Mouse (Mus musculus): ENCODE measurements around the gene Lrp8. TPM values are rescaled to one million over a fixed set of nuclear protein-coding genes. Genes with fewer than 3 reads are reported as not detected.
A peak's percentile ranks its signal among the peaks of the same experiment; 100 is the strongest.

Gene Lrp8
- 45.6 and 64.7 TPM in 2 replicates for polyA plus RNA-seq (2012; rRNA removed)

GRCm38 (mm10) chr4:107802185-107802449, at the start of gene Lrp8:
Lrp8 (plus strand) TSS chr4:107802261.
- Histone ChIP-seq H3K27me3 (ENCODE audit: control insufficient read depth, insufficient read depth, low read length) (no peaks in the 10 kb centered on the region), H3K4me3 (ENCODE audit: control insufficient read depth, insufficient read depth, low read length) (peak within 1 kb of the TSS; percentile 79), H3K27ac (ENCODE audit: control insufficient read depth, insufficient read depth, low read length) (peak within 1 kb of the TSS; percentile 28; the same call in 1 of the 2 replicates), H3K4me1 (replicated peaks; ENCODE audit: control insufficient read depth, insufficient read depth, low read length) (peaks cover 25% of the 10 kb centered on the region), H3K36me3 (ENCODE audit: control insufficient read depth, insufficient read depth, low read length) (no peaks in the 10 kb centered on the region)
- DNase-seq: no peak
- WGBS: 9% methylated on average over 42 of the region's 44 CpGs
- TF ChIP-seq POLR2A (IDR thresholded peaks at IDR 0.05; ENCODE audit: control insufficient read depth, extremely low read depth, insufficient read depth, low read length, poor library complexity) (peak; percentile 34; the same call in 1 of the 2 replicates), CTCF (IDR thresholded peaks at IDR 0.05; ENCODE audit: borderline replicate concordance, control insufficient read depth, extremely low read depth, insufficient read depth, low read length, poor library complexity) (0 out of 2 replicates have a peak, but pooled peaks have one; percentile 3)

DNA sequence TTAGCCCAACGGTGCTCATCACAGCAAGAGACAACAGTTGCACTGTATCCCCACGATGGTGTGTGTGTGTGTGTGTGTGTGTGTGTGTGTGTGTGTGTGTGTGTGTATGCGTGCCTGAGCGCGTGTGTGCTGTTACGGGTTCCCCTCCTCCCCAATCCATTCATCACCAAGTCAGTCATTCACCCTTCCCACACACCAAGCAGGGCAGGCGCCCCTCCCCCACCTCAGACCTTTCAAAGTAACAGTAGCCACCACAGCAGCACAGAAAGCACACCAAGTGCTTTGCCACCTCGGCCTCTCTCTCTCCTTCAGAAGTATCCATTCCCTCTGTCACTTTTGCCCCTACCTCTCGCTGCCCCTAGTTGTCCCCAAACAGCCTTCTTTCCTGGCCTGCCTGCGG, 45.8 kb upstream of the Lrp8 start:
- Histone ChIP-seq H3K4me3 (ENCODE audit: control insufficient read depth, insufficient read depth, low read length) (no peak overlapping the region), H3K27me3 (ENCODE audit: control insufficient read depth, insufficient read depth, low read length) (no peaks in the 10 kb centered on the region), H3K27ac (ENCODE audit: control insufficient read depth, insufficient read depth, low read length) (no peak overlapping the region), H3K4me1 (replicated peaks; ENCODE audit: control insufficient read depth, insufficient read depth, low read length) (peaks cover 4% of the 10 kb centered on the region; the same call in 1 of the 2 replicates), H3K36me3 (ENCODE audit: control insufficient read depth, insufficient read depth, low read length) (no peaks in the 10 kb centered on the region)
- TF ChIP-seq CTCF (IDR thresholded peaks at IDR 0.05; ENCODE audit: borderline replicate concordance, control insufficient read depth, extremely low read depth, insufficient read depth, low read length, poor library complexity) (no peak), POLR2A (IDR thresholded peaks at IDR 0.05; ENCODE audit: control insufficient read depth, extremely low read depth, insufficient read depth, low read length, poor library complexity) (no peak)
- 72% methylated on average over 8 of the region's 10 CpGs for WGBS
- DNase-seq: no peak

DNA sequence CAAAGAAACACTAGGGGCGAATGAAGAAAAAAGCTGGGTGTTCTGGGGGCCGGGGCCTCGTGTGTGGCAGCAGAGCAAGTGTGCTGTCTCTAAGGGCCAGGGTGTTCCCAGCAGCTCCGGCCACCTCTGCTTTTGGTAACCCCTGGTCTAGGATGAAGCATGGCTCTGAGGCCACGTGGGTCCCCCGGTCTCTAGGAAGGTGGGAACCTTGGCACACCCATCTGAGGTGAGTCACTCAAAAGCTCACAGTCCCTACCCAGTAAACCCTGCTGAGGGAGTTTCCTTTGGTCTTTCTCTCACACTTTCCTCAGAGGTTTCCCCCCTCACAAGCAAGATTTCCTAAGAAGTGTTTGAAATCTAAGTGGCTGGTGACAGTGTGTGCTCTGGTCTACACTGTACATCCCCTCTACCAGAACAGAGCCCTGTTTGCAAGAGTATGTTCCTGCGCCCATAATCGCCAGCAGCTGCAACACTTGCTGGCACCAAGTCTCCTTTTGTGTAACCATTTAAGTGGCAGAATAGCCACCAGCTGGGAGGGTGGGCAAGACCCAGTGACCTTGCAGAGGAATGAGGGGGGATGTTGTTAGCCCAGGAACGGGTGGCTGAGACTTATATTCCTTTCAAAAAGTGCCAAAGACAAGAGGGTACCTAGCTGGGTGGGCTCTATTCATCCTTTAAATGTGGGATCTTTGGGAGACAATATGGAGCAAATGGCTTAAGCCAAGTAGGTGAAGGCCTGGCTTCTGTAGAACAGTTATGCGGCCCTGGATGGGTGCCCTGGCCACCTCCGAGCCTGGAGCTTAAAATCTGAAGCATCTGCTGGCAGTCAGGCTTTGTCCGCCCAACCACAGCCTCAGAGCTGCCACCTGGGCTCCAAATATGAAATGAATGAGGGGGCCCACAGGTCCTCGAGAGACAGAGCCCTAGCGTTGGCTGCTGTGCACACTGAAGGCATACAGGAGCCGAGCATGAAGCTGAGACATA, 44.3 kb upstream of the Lrp8 start:
- Histone ChIP-seq H3K4me1 (replicated peaks; ENCODE audit: control insufficient read depth, insufficient read depth, low read length) (peaks cover 10% of the 10 kb centered on the region; the same call in 1 of the 2 replicates), H3K27ac (ENCODE audit: control insufficient read depth, insufficient read depth, low read length) (no peak overlapping the region)
- 62% methylated on average over 15 of the region's 15 CpGs for WGBS

GRCm38 (mm10) chr4:107758938-107759337, 43.1 kb upstream of the Lrp8 start:
- H3K36me3 ChIP-seq (ENCODE audit: control insufficient read depth, insufficient read depth, low read length): no peaks in the 10 kb centered on the region
- no peak for DNase-seq
- peaks cover 10% of the 10 kb centered on the region; the same call in 1 of the 2 replicates for H3K4me1 ChIP-seq (replicated peaks; ENCODE audit: control insufficient read depth, insufficient read depth, low read length)
- no peak overlapping the region for H3K4me3 ChIP-seq (ENCODE audit: control insufficient read depth, insufficient read depth, low read length)
- no peak overlapping the region for H3K27ac ChIP-seq (ENCODE audit: control insufficient read depth, insufficient read depth, low read length)
- WGBS: 16% methylated on average over 9 of the region's 9 CpGs
- no peaks in the 10 kb centered on the region for H3K27me3 ChIP-seq (ENCODE audit: control insufficient read depth, insufficient read depth, low read length)
- TF ChIP-seq POLR2A (IDR thresholded peaks at IDR 0.05; ENCODE audit: control insufficient read depth, extremely low read depth, insufficient read depth, low read length, poor library complexity): no peak
- TF ChIP-seq CTCF (IDR thresholded peaks at IDR 0.05; ENCODE audit: borderline replicate concordance, control insufficient read depth, extremely low read depth, insufficient read depth, low read length, poor library complexity): no peak

More for the DNA sequence above, 44.3 kb upstream of the Lrp8 start:
- no peak overlapping the region for H3K4me3 ChIP-seq (ENCODE audit: control insufficient read depth, insufficient read depth, low read length)
- no peaks in the 10 kb centered on the region for H3K36me3 ChIP-seq (ENCODE audit: control insufficient read depth, insufficient read depth, low read length)
- H3K27me3 ChIP-seq (ENCODE audit: control insufficient read depth, insufficient read depth, low read length): no peaks in the 10 kb centered on the region
- TF ChIP-seq POLR2A (IDR thresholded peaks at IDR 0.05; ENCODE audit: control insufficient read depth, extremely low read depth, insufficient read depth, low read length, poor library complexity) (no peak), CTCF (IDR thresholded peaks at IDR 0.05; ENCODE audit: borderline replicate concordance, control insufficient read depth, extremely low read depth, insufficient read depth, low read length, poor library complexity) (no peak)
- DNase-seq: no peak

DNA sequence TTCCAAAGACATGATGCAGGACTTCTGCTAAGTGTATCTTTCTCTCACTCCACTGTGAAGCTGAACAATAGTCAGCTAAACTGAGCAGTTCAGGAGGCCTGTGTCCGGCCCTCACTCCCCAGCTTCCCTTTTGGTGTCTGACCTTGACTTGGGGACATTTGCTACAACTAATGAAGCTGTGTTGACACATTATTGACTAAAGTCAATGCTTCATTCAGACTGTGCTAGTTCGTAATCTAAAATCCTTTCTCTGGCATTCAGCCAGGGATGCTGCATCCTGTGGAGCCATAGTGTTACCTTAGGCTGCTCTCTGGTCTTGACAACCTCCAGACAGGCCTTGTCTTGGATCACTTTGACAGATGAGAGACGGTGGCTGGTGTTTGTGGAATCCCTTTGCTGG, 39.1 kb upstream of the Lrp8 start:
- no peak overlapping the region for H3K4me3 ChIP-seq (ENCODE audit: control insufficient read depth, insufficient read depth, low read length)
- H3K36me3 ChIP-seq (ENCODE audit: control insufficient read depth, insufficient read depth, low read length): no peaks in the 10 kb centered on the region
- TF ChIP-seq POLR2A (IDR thresholded peaks at IDR 0.05; ENCODE audit: control insufficient read depth, extremely low read depth, insufficient read depth, low read length, poor library complexity) (no peak), CTCF (IDR thresholded peaks at IDR 0.05; ENCODE audit: borderline replicate concordance, control insufficient read depth, extremely low read depth, insufficient read depth, low read length, poor library complexity) (no peak)
- H3K27me3 ChIP-seq (ENCODE audit: control insufficient read depth, insufficient read depth, low read length): no peaks in the 10 kb centered on the region
- 91% methylated on average over 3 of the region's 3 CpGs for WGBS
- H3K27ac ChIP-seq (ENCODE audit: control insufficient read depth, insufficient read depth, low read length): no peak overlapping the region
- no peak for DNase-seq
- H3K4me1 ChIP-seq (replicated peaks; ENCODE audit: control insufficient read depth, insufficient read depth, low read length): peaks cover 7% of the 10 kb centered on the region; the same call in 1 of the 2 replicates

- TF ChIP-seq CTCF (IDR thresholded peaks at IDR 0.05; ENCODE audit: borderline replicate concordance, control insufficient read depth, extremely low read depth, insufficient read depth, low read length, poor library complexity) (no peak), POLR2A (IDR thresholded peaks at IDR 0.05; ENCODE audit: control insufficient read depth, extremely low read depth, insufficient read depth, low read length, poor library complexity) (no peak)
- Histone ChIP-seq H3K27ac (ENCODE audit: control insufficient read depth, insufficient read depth, low read length) (no peak overlapping the region), H3K4me3 (ENCODE audit: control insufficient read depth, insufficient read depth, low read length) (no peak overlapping the region), H3K4me1 (replicated peaks; ENCODE audit: control insufficient read depth, insufficient read depth, low read length) (peaks cover 7% of the 10 kb centered on the region; the same call in 1 of the 2 replicates), H3K27me3 (ENCODE audit: control insufficient read depth, insufficient read depth, low read length) (no peaks in the 10 kb centered on the region), H3K36me3 (ENCODE audit: control insufficient read depth, insufficient read depth, low read length) (no peaks in the 10 kb centered on the region)
- DNase-seq: no peak
- 95% methylated on average over 2 of the region's 2 CpGs for WGBS
Observed at GRCm38 (mm10) chr4:107763598-107763997, 38.5 kb upstream of the Lrp8 start.
